Mouse (Mus musculus): ENCODE data around the gene Clip3.

Clip3 gene

DNA sequence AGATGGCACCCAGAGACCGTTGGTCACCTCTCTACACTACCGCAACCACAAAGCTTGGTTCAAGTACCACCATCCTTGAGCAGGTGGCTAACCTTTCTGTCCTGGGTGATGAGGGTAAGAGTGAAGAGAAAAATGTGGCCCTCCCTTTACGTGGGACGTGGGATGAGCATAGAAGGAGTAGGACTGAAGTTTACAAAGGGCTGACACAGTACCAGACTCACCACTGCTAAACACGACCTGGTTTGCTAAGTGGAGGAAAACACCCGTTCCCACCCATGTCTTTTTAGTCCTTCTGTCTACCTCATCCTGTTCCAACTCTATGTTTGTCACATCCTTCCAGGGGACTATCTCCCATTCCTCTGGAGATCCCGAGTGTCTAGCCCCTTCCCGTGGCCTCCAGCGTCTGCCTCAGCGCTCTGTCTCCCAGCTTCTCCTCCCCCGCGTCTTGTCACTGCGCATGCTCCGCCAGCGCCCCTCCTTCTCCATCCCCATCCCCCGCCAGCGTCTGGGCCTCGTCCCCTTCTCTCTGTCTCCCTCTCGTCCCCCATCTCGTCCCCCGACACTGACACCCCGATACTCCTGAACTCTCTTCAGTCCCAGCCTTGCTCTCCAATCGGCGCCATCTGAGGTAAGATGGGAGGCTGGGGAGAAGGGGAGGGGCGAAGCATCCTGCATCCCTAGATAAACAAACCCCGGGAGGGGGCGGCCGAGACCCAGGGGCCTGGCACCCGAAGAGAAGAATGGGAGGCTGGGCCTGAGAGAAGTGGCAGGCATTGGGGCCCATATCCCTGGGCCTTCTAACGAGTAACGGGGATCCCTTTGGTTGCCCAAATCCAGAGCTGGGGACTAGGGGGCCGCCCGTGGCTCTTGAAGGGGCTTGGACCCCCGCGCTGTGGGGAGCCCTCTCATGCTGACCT is at the start of gene Clip3:
Gene Clip3 (plus strand): TSS at position 514 of the 917 bp plus-strand sequence.
- DNase-seq, result peak; percentile 94

DNA sequence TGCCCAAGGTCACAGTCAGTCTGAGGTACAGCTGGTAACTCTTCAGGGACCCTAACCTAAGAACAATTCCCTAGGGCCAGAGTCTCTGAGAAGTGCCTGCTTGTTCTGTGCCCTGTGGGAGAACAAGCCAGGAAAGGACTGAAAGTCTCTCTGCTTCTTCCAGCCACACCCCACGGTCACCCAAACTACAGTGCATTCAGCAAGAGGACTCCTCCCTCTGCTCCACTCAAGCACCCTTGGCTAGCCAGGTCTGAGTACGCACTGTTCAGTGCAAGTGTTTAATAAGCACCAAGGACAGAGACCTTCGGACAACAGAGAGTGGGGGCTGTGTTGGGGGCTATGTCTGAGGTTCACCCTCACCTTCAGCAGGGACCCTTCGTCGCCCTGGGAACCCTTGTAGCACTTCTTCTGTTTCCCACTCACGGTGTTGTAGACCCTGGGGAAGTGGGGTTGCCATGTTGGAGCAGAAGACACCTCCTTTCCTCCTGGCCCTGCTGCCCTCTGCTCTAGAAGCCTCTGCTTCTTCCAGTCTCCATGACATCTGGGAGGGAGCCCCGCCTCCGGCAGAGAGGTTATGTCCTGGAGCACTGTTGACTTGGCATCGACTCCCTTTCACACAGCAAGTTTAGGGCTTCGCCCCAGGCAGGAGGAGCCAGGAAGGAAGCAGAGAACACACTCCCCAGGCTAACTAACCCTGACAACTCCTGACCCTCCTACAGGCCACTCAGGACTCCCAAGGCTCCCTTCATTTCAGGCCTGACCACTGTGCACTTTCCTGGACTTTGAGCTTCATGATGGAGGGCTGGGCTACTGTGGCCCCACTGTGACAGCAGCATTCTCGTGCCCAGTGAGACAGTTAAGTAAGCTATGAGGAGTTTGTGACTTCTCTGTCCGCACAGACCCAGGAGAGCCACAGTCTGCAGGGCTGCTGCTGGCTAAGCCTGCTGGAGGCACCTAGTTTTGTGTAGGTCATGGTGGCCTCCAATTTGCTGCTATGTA is 39.3 kb upstream of the Clip3 start:
- no peak for DNase-seq

DNA sequence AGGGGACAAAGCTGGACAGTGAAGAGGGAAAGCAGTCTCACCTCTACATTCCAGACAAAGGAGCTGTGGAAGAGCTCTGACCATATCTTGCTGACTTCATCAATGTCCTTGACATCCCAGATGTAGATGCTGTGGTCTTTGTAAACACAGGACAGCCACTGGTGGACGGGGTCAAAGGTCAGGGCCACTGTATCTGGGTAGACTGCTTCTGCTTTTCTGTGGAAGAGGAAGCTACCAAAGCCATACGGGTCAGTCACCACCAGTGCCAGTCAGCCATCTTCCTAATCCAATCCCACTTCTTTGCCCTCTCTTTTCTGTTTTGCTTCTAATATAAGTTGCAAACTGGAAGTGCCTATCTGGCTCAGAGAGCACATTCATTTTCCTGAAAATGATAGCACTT is 26.5 kb upstream of the Clip3 start:
- no peak for DNase-seq

DNA sequence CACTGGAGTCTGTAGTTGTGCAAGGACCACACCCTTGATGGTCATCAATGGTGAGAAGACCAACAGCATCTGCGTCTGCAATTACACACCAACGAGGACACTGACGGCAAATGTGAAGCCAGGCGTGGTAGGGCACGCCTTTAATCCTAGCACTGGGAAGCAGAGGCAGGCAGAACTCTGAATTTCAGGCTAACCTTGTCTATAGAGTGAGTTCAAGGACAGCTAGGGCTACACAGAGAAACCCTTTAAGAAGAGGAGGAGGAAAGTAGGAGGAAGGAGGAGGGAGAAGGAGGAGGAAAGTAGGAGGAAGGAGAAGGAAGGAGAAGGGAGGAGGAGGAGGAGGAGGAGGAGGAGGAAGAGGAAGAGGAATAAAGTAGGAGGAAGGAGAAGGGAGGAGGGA is 26.0 kb upstream of the Clip3 start:
- no peak for DNase-seq

GRCm38 (mm10) chr7:30265935-30266334 is 25.6 kb upstream of the Clip3 start:
- no peak for DNase-seq

- no peak for DNase-seq
Observed at GRCm38 (mm10) chr7:30266780-30267179, 24.7 kb upstream of the Clip3 start.

DNA sequence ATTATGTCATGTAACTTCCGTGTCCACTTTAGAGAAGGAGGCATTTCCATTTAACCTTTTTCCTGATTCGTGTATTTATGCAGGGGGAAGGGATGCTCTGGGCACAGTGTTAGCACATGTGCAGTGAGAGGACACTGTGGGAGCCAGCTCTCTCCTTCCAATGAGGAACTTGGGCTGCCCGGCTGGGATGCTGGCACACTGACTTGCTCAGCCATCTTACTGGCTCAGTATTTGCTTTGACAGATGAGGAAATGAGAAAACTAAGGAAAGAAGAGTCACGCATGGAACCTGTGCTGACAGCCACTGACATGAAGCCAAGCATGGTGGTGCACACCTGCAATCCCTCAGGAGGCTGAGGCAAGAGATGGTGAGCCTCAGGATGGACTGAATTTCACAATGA is 21.9 kb upstream of the Clip3 start:
- DNase-seq, result no peak

GRCm38 (mm10) chr7:30274383-30274782 is 17.1 kb upstream of the Clip3 start:
- no peak for DNase-seq

- peak; percentile 20 for DNase-seq
Observed at GRCm38 (mm10) chr7:30278911-30279310, 12.6 kb upstream of the Clip3 start.

- no peak for DNase-seq
Observed at GRCm38 (mm10) chr7:30279536-30279935, 12.0 kb upstream of the Clip3 start.

- DNase-seq, result peak; percentile 92
Observed at GRCm38 (mm10) chr7:30279951-30280669, 11.4 kb upstream of the Clip3 start, which contains the start of the genes Thap8 and Wdr62. TSS of gene Thap8 (plus strand) at chr7:30280094. TSS of gene Wdr62 (minus strand) at chr7:30280419.

DNA sequence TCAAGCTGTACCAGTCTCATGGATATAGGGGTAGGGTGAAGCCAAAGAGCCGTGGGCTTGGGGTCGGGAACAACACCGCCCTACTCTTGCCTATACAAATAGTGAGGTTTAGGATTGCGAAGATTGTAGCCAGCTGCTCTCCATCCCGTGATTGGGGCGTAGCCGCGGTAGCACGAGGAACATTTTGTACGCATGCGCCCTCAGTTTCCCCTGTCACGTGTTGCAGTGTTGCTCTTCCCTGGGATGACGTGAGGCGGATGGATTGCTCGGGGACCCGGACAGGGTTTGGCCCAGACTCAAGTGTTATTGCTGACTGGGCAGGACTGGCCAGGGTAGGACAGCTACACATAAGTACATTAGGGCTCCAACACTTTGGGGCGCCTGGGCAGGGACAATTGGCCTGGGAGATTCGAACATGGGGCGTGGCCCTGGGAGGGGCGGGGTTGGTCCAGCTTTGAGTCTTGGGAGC is 10.8 kb upstream of the Clip3 start:
- DNase-seq, result peak; percentile 92

DNA sequence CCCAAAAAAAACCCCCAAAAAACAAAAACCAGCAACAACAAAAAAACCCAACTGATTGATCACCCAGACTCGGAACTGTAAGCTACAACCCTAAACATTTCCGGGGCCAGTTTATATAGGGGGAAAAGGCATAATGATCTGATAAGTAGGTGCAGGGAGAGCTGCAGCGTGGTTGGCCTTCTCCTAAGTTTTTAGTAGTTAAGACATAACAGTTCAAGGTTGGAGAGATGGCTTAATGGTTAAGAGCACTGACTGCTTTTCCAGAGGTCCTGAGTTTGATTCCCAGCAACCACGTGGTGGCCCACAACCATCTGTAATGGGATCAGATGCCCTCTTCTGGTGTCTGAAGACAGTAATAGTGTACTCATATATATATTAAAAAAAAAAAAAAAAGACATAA is 10.0 kb upstream of the Clip3 start:
- DNase-seq, result peak; percentile 33

- DNase-seq, result peak; percentile 24
Observed at GRCm38 (mm10) chr7:30282740-30283139, 8.8 kb upstream of the Clip3 start.

DNA sequence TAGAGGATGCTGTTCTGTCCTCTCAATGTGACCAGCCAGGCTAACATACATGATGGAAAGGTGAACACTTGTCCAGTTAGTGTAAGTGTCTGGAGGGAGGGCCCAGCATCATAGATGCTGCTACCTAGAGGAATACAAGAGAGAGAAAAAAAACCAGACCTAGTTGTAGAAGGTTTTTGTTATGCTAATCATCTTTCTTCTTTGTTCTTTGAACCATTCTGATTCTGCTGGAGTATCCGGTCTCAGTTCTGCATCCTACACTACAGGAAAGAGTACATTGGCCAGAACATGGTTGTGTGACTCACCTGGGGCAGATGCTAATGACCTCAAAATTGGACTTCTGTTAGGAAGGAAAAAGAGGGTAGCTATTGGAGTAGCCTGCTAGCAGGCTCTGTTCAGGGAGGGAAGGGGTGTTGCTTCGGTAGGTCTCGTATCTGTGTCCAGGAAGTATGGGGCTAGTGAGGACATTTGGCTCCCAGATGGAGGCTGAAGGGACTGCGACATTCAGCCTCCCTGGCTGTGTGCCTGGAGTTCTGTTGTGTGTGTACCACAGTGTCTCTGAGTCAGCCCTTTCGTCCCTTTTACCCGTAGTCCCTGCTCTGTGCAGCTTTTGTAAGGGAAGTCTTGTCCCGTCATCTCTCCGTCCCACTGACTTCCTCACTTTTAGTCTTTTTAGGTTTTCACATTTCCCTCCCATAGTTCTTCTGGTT is 4.7 kb upstream of the Clip3 start:
- peak; percentile 92 for DNase-seq

- peak; percentile 69 for DNase-seq
Observed at GRCm38 (mm10) chr7:30288046-30288445, 3.5 kb upstream of the Clip3 start.

- DNase-seq, result peak; percentile 65
Observed at GRCm38 (mm10) chr7:30289071-30289713, 2.3 kb upstream of the Clip3 start.

DNA sequence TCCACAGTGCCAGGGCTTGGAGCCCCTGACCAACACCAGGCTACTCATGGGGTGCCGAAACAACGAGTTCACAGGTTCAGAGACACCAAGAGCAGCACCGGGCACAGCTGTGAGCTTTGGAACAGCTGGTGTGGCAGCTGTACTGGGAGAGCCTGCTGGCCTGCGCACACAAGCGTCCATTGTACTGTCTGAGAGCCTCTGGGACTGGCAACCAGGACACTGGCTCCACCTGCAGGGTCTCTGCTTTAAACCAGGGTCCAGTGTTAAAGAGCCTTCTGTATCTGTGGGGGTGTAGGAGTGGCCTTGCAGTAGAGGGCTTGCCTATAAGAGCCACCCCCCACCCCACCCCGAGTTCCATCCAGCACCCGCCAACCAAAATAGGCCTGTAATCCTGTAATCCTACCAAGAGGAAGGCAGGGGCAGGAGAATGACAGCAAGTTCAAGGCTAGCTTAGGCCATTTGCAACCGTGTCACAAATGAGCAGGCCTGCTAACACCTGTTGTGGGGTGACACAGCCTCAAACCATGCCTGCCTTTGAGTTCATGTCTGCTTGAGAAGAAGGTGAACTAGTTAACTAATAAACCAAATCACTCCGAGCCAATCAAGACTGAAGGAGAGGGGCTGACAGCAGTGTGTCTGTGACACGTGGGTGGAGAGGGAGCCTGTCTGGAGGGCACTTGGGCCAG is 1.7 kb upstream of the Clip3 start:
- peak; percentile 48 for DNase-seq

DNA sequence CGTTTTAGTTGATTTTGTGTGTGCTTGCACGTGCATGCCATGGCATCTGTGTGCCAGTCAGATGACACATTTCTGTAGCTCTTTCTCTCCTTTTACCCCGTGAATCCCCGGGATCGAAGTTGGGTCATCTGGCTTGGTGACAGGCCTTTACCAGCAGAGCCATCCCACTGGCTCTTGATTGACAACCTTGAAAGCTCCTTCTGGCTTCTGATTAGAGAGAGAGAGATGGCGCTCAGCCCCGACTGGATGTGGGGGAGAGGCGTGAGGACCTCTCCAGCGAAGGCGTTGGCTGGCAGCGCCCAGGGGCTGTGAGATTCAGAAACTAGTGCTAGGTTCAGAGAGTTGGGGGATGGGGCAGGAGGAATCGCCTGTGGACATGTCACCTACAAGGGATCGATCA is 2.3 kb downstream of the Clip3 start:
- DNase-seq, result peak; percentile 74

- peak; percentile 67 for DNase-seq
Observed at GRCm38 (mm10) chr7:30294296-30294695, 2.8 kb downstream of the Clip3 start.

- DNase-seq, result peak; percentile 98
Observed at GRCm38 (mm10) chr7:30295103-30295502, 3.6 kb downstream of the Clip3 start.

Measured in cerebellum, adult 9-11 months (tissue).